Mouse (Mus musculus): ENCODE measurements around the gene Slc9b1.

GRCm38 (mm10) chr3:135407351-135407750, 59.5 kb downstream of the Slc9b1 start:
- TF ChIP-seq CTCF (IDR thresholded peaks at IDR 0.05; ENCODE audit: low read depth, low read length) (no peak), GATA1 (IDR thresholded peaks at IDR 0.05; ENCODE audit: borderline replicate concordance, low read length) (no peak), TAL1 (conservative IDR thresholded peaks at IDR 0.05; ENCODE audit: low read depth, low read length) (no peak)

Measured in G1E (cell line).